Mouse (Mus musculus) regulatory T cell (primary cell): ENCODE data around the gene Lin7a.

Experiments
- in situ Hi-C: fragments of 300-600 bp; cut with MboI, MseI; formaldehyde crosslinking; loops from one replicate; pipeline ENCODE4 v1.15.1; 2025; ENCODE audit warnings: high pct_unique_total_duplicates

The Lin7a gene

GRCm38 (mm10) chr10:107271321-107272130 lies at the start of gene Lin7a:
Gene Lin7a, plus strand, starts transcription at chr10:107271686.
- in situ Hi-C loops = no loop called here

GRCm38 (mm10) chr10:107221726-107222125 lies 49.8 kb upstream of the Lin7a start:
- in situ Hi-C loops = no loop called here

- in situ Hi-C loops = no loop called here
Measured at GRCm38 (mm10) chr10:107222406-107223185, 48.9 kb upstream of the Lin7a start.

- in situ Hi-C loops = no loop called here
Measured at GRCm38 (mm10) chr10:107223186-107223440, 48.4 kb upstream of the Lin7a start.

GRCm38 (mm10) chr10:107223821-107224220 lies 47.7 kb upstream of the Lin7a start:
- in situ Hi-C loops = no loop called here

GRCm38 (mm10) chr10:107224596-107225330 lies 46.7 kb upstream of the Lin7a start:
- in situ Hi-C loops = no loop called here

- in situ Hi-C loops = no loop called here
Measured at GRCm38 (mm10) chr10:107225331-107225835, 46.1 kb upstream of the Lin7a start.

- in situ Hi-C loops = no loop called here
Measured at GRCm38 (mm10) chr10:107225871-107226270, 45.6 kb upstream of the Lin7a start.

- in situ Hi-C loops = no loop called here
Measured at GRCm38 (mm10) chr10:107227901-107228300, 43.6 kb upstream of the Lin7a start.

GRCm38 (mm10) chr10:107228776-107229175 lies 42.7 kb upstream of the Lin7a start:
- in situ Hi-C loops = no loop called here

- in situ Hi-C loops = no loop called here
Measured at GRCm38 (mm10) chr10:107229416-107229815, 42.1 kb upstream of the Lin7a start.

- in situ Hi-C loops = no loop called here
Measured at GRCm38 (mm10) chr10:107230081-107230850, 41.2 kb upstream of the Lin7a start.

GRCm38 (mm10) chr10:107230851-107231130 lies 40.7 kb upstream of the Lin7a start:
- in situ Hi-C loops = no loop called here

- in situ Hi-C loops = no loop called here
Measured at GRCm38 (mm10) chr10:107231421-107232010, 40.0 kb upstream of the Lin7a start.

- in situ Hi-C loops = no loop called here
Measured at GRCm38 (mm10) chr10:107232491-107233110, 38.9 kb upstream of the Lin7a start.

- in situ Hi-C loops = no loop called here
Measured at GRCm38 (mm10) chr10:107233221-107233620, 38.3 kb upstream of the Lin7a start.

- in situ Hi-C loops = no loop called here
Measured at GRCm38 (mm10) chr10:107233825-107234224, 37.7 kb upstream of the Lin7a start.

GRCm38 (mm10) chr10:107234421-107235400 lies 36.8 kb upstream of the Lin7a start:
- in situ Hi-C loops = no loop called here

- in situ Hi-C loops = no loop called here
Measured at GRCm38 (mm10) chr10:107235496-107235895, 36.0 kb upstream of the Lin7a start.

GRCm38 (mm10) chr10:107236211-107236610 lies 35.3 kb upstream of the Lin7a start:
- in situ Hi-C loops = no loop called here
